In the genomic region with DNA sequence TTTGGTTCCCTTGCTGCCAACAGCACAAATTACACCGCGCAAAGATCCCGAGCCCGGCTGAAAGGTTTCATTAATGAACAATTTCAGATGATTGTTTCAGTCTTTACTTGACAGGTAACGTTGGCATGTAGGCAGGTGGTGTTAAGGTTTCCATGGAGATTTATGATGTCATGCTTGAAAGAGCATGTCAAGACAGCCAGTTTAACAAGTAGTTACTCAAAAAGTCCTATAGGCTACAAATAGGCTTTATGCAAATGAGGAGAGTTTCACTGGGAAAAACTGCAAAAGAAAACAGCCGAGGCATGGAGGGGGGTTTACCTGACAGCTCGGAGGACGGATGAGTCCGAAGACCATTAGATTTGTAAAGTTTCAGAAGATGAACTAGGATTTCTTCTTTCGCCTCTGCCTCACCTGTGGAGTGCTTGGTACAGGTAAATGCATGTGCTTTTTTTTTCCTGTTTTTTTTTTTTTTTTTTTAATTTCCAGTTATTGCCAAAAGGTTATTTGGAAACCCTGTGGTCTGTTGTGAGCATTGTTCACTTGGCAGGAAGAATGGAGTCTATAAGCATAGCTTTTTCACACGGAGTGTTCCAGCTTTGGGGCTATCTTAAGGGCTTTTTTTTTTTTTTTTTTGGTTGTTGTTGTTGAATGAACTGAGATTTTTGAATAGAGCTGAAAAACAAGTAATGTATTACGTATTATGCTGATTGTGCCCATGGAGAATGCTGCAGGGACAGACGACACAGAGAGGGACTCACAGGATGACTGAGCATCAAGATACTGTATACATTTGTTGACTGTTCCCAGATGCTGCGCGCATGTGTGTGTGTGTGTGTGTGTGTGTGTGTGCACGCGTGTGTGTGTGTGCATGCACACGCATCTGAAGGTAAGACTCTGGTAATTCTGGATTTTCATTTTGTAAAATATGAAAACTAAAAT, we compare ENCODE assay signal across 9 mouse cellular contexts.
DNase-seq lines count a peak whose midpoint lies in the region; ATAC-seq lines count a peak whose summit lies in the region.
"Had no signal": no experiment of that assay in that cellular context is flagged by ENCODE, and none has a peak within 500 bp of the region (broad histone marks: within the 10 kb centered on the region; RNA-seq: fewer than 3 reads in every experiment).

No protein-coding gene starts in this region.

- no peaks in the 10 kb centered on the region for H3K27me3 ChIP-seq in heart, embryonic 11.5 days (ENCODE audit: control insufficient read depth, insufficient read depth, low read length)
- no peaks in the 10 kb centered on the region for H3K27me3 ChIP-seq in forebrain, embryonic 11.5 days (ENCODE audit: control insufficient read depth, insufficient read depth, low read length)
- H3K27me3 ChIP-seq in limb, embryonic 10.5 days (ENCODE audit: low read depth, poor library complexity, severe bottlenecking): no peaks in the 10 kb centered on the region
- no peaks in the 10 kb centered on the region for H3K27me3 ChIP-seq in midbrain, embryonic 14.5 days (ENCODE audit: control insufficient read depth, insufficient read depth, low read length)

- H3K9ac ChIP-seq in heart, embryonic 11.5 days (ENCODE audit: low read depth, low read length): no peak overlapping the region
- H3K9ac ChIP-seq in forebrain, embryonic 11.5 days (ENCODE audit: low read length): no peak overlapping the region; the same call in 1 of the 2 replicates
- no peak overlapping the region for H3K9ac ChIP-seq in midbrain, embryonic 14.5 days (replicated peaks; ENCODE audit: low read length)

- WGBS in heart, embryonic 11.5 days (ENCODE audit: insufficient replicate concordance): 37% methylated on average over 18 of the region's 18 CpGs
- WGBS in forebrain, embryonic 11.5 days: 10% methylated on average over 18 of the region's 18 CpGs
- 33% methylated on average over 18 of the region's 18 CpGs for WGBS in limb, embryonic 10.5 days
- WGBS in midbrain, embryonic 14.5 days: 12% methylated on average over 18 of the region's 18 CpGs

- peak overlapping the region; percentile 25 for H3K4me3 ChIP-seq in heart, embryonic 11.5 days (ENCODE audit: low read depth, low read length)
- H3K4me3 ChIP-seq in forebrain, embryonic 11.5 days (ENCODE audit: low read depth, low read length): peak overlapping the region; percentile 19
- peak overlapping the region; percentile 28 for H3K4me3 ChIP-seq in limb, embryonic 10.5 days
- peak overlapping the region; percentile 22 for H3K4me3 ChIP-seq in midbrain, embryonic 14.5 days (replicated peaks; ENCODE audit: low read depth, low read length)
- H3K4me3 ChIP-seq: megakaryocyte, embryonic 14.5 days had no signal

- ATAC-seq in heart, embryonic 11.5 days (replicated peaks; ENCODE audit: insufficient number of reproducible peaks, low FRiP score, low TSS enrichment): no peak
- peak; percentile 65 for ATAC-seq in forebrain, embryonic 11.5 days (replicated peaks; ENCODE audit: low FRiP score)
- ATAC-seq in midbrain, embryonic 14.5 days (ENCODE audit: low FRiP score, low TSS enrichment): no peak
- no peak for ATAC-seq in activated CD4-positive, CD25-positive, alpha-beta regulatory T cell, adult 4 months
- no peak for ATAC-seq in megakaryocyte progenitor cell, adult 5-6 weeks (replicated peaks; ENCODE audit: poor library complexity)

- H3K27ac ChIP-seq in heart, embryonic 11.5 days (ENCODE audit: low read depth, low read length): no peak overlapping the region
- peak overlapping the region; percentile 63 for H3K27ac ChIP-seq in forebrain, embryonic 11.5 days (ENCODE audit: low read depth, low read length)
- H3K27ac ChIP-seq in limb, embryonic 10.5 days: no peak overlapping the region
- H3K27ac ChIP-seq in midbrain, embryonic 14.5 days (replicated peaks; ENCODE audit: low read depth, low read length): no peak overlapping the region

- peak overlapping the region; percentile 63 for H3K4me2 ChIP-seq in heart, embryonic 11.5 days
- peak overlapping the region; percentile 46 for H3K4me2 ChIP-seq in forebrain, embryonic 11.5 days (ENCODE audit: low read depth, low read length, severe bottlenecking)
- peak overlapping the region; percentile 47 for H3K4me2 ChIP-seq in midbrain, embryonic 14.5 days (ENCODE audit: low read length)

- H3K9me3 ChIP-seq in heart, embryonic 11.5 days (replicated peaks; ENCODE audit: control insufficient read depth, low read length): no peaks in the 10 kb centered on the region
- H3K9me3 ChIP-seq in forebrain, embryonic 11.5 days (ENCODE audit: control insufficient read depth, low read length): no peaks in the 10 kb centered on the region
- H3K9me3 ChIP-seq in limb, embryonic 10.5 days (replicated peaks): no peaks in the 10 kb centered on the region
- H3K9me3 ChIP-seq in midbrain, embryonic 14.5 days (ENCODE audit: control insufficient read depth, low read length): no peaks in the 10 kb centered on the region

- H3K4me1 ChIP-seq in heart, embryonic 11.5 days (ENCODE audit: control insufficient read depth, insufficient read depth, low read length): peaks cover 18% of the 10 kb centered on the region
- H3K4me1 ChIP-seq in forebrain, embryonic 11.5 days (replicated peaks; ENCODE audit: control insufficient read depth, insufficient read depth, low read length): peaks cover 11% of the 10 kb centered on the region
- H3K4me1 ChIP-seq in limb, embryonic 10.5 days: peaks cover 16% of the 10 kb centered on the region
- peaks cover 28% of the 10 kb centered on the region for H3K4me1 ChIP-seq in midbrain, embryonic 14.5 days (ENCODE audit: control insufficient read depth, insufficient read depth, low read length)
- H3K4me1 ChIP-seq: megakaryocyte, embryonic 14.5 days had no signal

- H3K36me3 ChIP-seq in heart, embryonic 11.5 days (ENCODE audit: control insufficient read depth, insufficient read depth, low read length): no peaks in the 10 kb centered on the region
- no peaks in the 10 kb centered on the region for H3K36me3 ChIP-seq in forebrain, embryonic 11.5 days (ENCODE audit: control insufficient read depth, insufficient read depth, low read length)
- H3K36me3 ChIP-seq in limb, embryonic 10.5 days: no peaks in the 10 kb centered on the region
- no peaks in the 10 kb centered on the region for H3K36me3 ChIP-seq in midbrain, embryonic 14.5 days (ENCODE audit: control insufficient read depth, insufficient read depth, low read length)

- intact Hi-C loops in heart, postnatal 14 days (cut with DNase I): no loop called here

- no peak for DNase-seq in heart, postnatal 14 days
- DNase-seq in forebrain, embryonic 11.5 days (ENCODE audit: low spot score): no peak
- no peak for DNase-seq in limb, embryonic 10.5 days (ENCODE audit: low spot score)
- DNase-seq in midbrain, embryonic 14.5 days: peak; percentile 31
- DNase-seq in cerebellum, adult 9-11 months: no peak
